Mouse (Mus musculus) fat pad, adult 2 months (tissue): Measurements from ENCODE around the gene Nlrc4.
"Not testable (repeated sequence)": the region's sequence is repeated elsewhere in the genome, so short reads cannot be mapped to it uniquely, and the experiment has no call there.

Experiments
- DNase-seq: peaks from one replicate; pipeline ENCODE4 v3.0.0-alpha.2; 2011; ENCODE audit warnings: low read depth, low spot score; ENCODE audit errors: extremely low read depth

The Nlrc4 gene

GRCm38 (mm10) chr17:74458711-74459408, at the start of gene Nlrc4:
TSS of gene Nlrc4 (minus strand) at chr17:74459142.
- DNase-seq, result no peak

GRCm38 (mm10) chr17:74508600-74508999, 49.7 kb upstream of the Nlrc4 start:
- DNase-seq, result no peak

GRCm38 (mm10) chr17:74507934-74508333, 49.0 kb upstream of the Nlrc4 start:
- no peak for DNase-seq

- DNase-seq, result no peak
These were observed 42.1 kb upstream of the Nlrc4 start for GRCm38 (mm10) chr17:74501085-74501484.

GRCm38 (mm10) chr17:74500204-74500603, 41.3 kb upstream of the Nlrc4 start:
- no peak for DNase-seq

GRCm38 (mm10) chr17:74491565-74491964, 32.6 kb upstream of the Nlrc4 start:
- no peak for DNase-seq

- no peak for DNase-seq
These were observed 30.9 kb upstream of the Nlrc4 start for GRCm38 (mm10) chr17:74489901-74490220.

- DNase-seq, result peak; percentile 68
These were observed 30.3 kb upstream of the Nlrc4 start, which contains the start of gene Yipf4 for GRCm38 (mm10) chr17:74489024-74489900. TSS of gene Yipf4 (plus strand) at chr17:74489493.

- DNase-seq, result no peak
These were observed 21.6 kb upstream of the Nlrc4 start for GRCm38 (mm10) chr17:74480361-74481069.

- not testable (repeated sequence) for DNase-seq
These were observed 11.2 kb upstream of the Nlrc4 start for GRCm38 (mm10) chr17:74470133-74470532.

GRCm38 (mm10) chr17:74467981-74468380, 9.0 kb upstream of the Nlrc4 start:
- DNase-seq, result not testable (repeated sequence)

GRCm38 (mm10) chr17:74463510-74463909, 4.6 kb upstream of the Nlrc4 start:
- peak; percentile 21 for DNase-seq

- DNase-seq, result no peak
These were observed 817 bp downstream of the Nlrc4 start for GRCm38 (mm10) chr17:74457972-74458677.

- DNase-seq, result no peak
These were observed 2.1 kb downstream of the Nlrc4 start for GRCm38 (mm10) chr17:74456825-74457224.

GRCm38 (mm10) chr17:74455426-74455825, 3.5 kb downstream of the Nlrc4 start:
- DNase-seq, result no peak

GRCm38 (mm10) chr17:74454660-74455059, 4.3 kb downstream of the Nlrc4 start:
- no peak for DNase-seq

- DNase-seq, result no peak
These were observed 5.0 kb downstream of the Nlrc4 start for GRCm38 (mm10) chr17:74453928-74454327.

- no peak for DNase-seq
These were observed 9.2 kb downstream of the Nlrc4 start for GRCm38 (mm10) chr17:74449776-74450175.

- DNase-seq, result no peak
These were observed 18.5 kb downstream of the Nlrc4 start for GRCm38 (mm10) chr17:74440486-74440885.

GRCm38 (mm10) chr17:74437762-74438161, 21.2 kb downstream of the Nlrc4 start:
- no peak for DNase-seq

- DNase-seq, result no peak
These were observed 26.3 kb downstream of the Nlrc4 start for GRCm38 (mm10) chr17:74432631-74433030.
